Mouse (Mus musculus) cerebellum, adult 9-11 months (tissue): ENCODE results near the gene Fblim1.
A peak's percentile ranks its signal among the peaks of the same experiment; 100 is the strongest.

ENCODE experiments used
- DNase-seq: peaks from one replicate; pipeline ENCODE4 v3.0.0; 2022

The Fblim1 gene

GRCm38 (mm10) chr4:141537226-141537610 lies 68.7 kb downstream of the Fblim1 start:
- DNase-seq, result no peak

- peak; percentile 81 for DNase-seq
These were observed 69.3 kb downstream of the Fblim1 start for GRCm38 (mm10) chr4:141536291-141537225.

DNA sequence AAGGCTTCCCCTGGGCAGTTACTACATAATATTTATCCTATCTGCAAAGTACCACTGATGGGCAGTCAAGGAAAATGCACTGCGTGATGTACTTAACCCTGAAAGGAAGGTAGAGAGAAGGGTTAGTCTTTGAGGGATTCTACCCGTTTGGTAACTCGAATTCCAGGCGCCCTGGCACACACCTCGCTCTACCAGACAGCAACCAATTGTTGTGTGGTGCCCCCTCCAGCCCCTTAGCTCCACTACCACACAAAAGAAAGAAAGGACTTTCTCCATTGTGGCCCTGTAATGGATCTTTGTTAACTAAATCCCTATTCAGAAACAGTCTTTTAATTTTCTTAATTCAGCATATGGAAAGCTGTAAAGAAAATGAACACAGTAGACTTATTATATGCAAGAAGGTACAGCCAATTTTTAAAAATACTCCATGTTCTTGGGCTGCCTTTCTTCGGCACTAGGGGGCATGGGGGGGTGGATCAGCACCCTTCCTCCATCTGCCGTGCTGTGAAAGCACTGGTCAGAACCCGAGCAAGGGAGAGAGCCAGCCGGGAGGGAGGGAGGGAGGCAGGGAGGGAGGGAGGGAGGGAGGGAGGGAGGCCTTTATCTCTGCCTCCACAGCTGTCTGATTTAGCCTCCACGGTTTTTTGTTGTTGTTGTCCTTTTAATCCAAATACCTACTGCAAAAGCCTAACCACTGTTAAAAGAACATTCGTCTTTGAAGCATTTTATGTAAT lies 70.8 kb downstream of the Fblim1 start:
- peak; percentile 76 for DNase-seq

- no peak for DNase-seq
These were observed 74.9 kb downstream of the Fblim1 start for GRCm38 (mm10) chr4:141530979-141531378.

- no peak for DNase-seq
These were observed 77.0 kb downstream of the Fblim1 start for GRCm38 (mm10) chr4:141528938-141529337.

- no peak for DNase-seq
These were observed 78.8 kb downstream of the Fblim1 start for GRCm38 (mm10) chr4:141526936-141527650.
